Mouse (Mus musculus): ENCODE results near the gene Slc26a5. TPM values are rescaled to one million over a fixed set of nuclear protein-coding genes. Genes with fewer than 3 reads are reported as not detected.
A peak's percentile ranks its signal among the peaks of the same experiment; 100 is the strongest.

Gene Slc26a5
- polyA plus RNA-seq, 1 experiment from 2014 or later, result 0.24 TPM

DNA sequence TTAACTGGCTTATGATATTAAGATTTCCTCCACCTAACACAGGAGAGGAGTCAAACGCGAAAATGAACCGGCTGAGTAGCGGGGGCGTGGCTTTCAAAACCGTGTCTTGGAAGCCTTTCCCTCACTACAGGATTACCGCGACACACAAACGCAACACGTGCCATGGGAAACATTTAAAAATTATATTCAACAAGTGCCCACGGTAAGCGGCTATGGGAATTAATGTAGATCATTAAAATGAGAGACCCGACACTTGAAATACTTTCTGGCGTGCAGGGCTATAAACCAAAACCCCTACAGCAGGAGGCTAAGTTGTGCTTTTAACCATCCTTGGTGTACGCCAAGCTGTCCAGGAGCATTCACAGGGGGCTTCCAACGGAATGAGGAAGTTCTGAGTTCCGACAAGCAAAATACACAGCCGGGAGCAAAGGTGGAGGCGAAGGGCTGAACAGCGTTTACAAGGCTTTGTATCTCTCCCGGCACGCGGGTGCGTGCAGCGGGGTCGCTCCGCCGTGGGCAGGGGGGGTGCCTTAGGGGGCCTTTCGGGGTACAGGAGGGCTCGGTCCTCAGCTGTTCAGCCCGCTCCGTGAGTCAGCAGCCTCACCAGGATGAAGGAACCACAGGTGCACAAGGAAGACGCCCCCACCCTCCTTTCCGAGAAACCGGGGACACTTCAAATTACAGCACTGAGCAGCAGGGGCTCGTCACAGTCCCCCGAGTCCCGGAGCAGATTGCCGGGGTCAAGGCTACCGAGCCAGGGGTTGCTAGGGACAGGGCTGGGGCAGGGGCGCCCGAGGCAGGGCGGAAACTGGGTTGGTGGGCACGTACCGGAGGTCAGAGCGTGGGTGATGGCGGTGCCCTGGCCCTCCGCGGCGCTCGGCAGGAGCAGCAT, 81.0 kb downstream of the Slc26a5 start:
- H3K36me3 ChIP-seq (ENCODE audit: control insufficient read depth, insufficient read depth, low read length), result peaks cover 11% of the 10 kb centered on the region; the same call in 1 of the 2 replicates
- no peaks in the 10 kb centered on the region for H3K9me3 ChIP-seq (ENCODE audit: control insufficient read depth, low read length)
- WGBS, result under 1% methylated on average over 49 of the region's 51 CpGs
- H3K9ac ChIP-seq (ENCODE audit: low read length), result peak overlapping the region; percentile 84
- H3K4me3 ChIP-seq (ENCODE audit: low read depth, low read length), result peak overlapping the region; percentile 90
- H3K4me1 ChIP-seq (replicated peaks; ENCODE audit: control insufficient read depth, insufficient read depth, low read length), result peaks cover 4% of the 10 kb centered on the region; the same call in 1 of the 2 replicates
- H3K4me2 ChIP-seq (ENCODE audit: low read depth, low read length, severe bottlenecking), result peak overlapping the region; percentile 89
- H3K27me3 ChIP-seq (ENCODE audit: control insufficient read depth, insufficient read depth, low read length), result no peaks in the 10 kb centered on the region
- ATAC-seq (replicated peaks; ENCODE audit: low FRiP score), result peak; percentile 34
- DNase-seq (ENCODE audit: low spot score), result no peak
- peak overlapping the region; percentile 64 for H3K27ac ChIP-seq (ENCODE audit: low read depth, low read length)

DNA sequence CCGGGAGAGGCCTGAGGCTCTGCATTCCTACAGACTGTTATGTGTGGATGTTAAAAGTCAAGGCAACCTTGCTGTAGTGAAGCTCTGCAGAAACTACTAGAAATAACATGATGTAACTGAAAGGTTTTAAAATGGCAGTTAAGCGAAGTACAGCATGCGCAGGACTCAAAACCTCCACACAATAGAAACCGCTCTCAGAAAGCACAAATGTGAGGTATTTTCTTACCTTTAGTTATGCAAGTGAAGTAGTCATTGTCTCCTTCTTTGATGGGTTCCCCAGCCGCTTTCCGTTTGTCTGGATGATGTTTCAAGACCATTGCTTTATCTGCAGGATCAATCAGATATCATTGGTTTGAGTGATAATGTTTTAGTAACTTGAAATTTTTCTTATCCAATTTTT, 88.9 kb downstream of the Slc26a5 start:
- H3K9me3 ChIP-seq (ENCODE audit: control insufficient read depth, low read length), result no peaks in the 10 kb centered on the region
- H3K4me1 ChIP-seq (replicated peaks; ENCODE audit: control insufficient read depth, insufficient read depth, low read length), result no peaks in the 10 kb centered on the region
- no peak for DNase-seq (ENCODE audit: low spot score)
- H3K9ac ChIP-seq (ENCODE audit: low read length), result no peak overlapping the region
- 96% methylated on average over 6 of the region's 6 CpGs for WGBS
- H3K36me3 ChIP-seq (ENCODE audit: control insufficient read depth, insufficient read depth, low read length), result peaks cover 12% of the 10 kb centered on the region; the same call in 1 of the 2 replicates
- no peaks in the 10 kb centered on the region for H3K27me3 ChIP-seq (ENCODE audit: control insufficient read depth, insufficient read depth, low read length)
- no peak overlapping the region for H3K27ac ChIP-seq (ENCODE audit: low read depth, low read length)
- no peak for ATAC-seq (replicated peaks; ENCODE audit: low FRiP score)
- H3K4me3 ChIP-seq (ENCODE audit: low read depth, low read length), result no peak overlapping the region
- H3K4me2 ChIP-seq (ENCODE audit: low read depth, low read length, severe bottlenecking), result no peak overlapping the region

DNA sequence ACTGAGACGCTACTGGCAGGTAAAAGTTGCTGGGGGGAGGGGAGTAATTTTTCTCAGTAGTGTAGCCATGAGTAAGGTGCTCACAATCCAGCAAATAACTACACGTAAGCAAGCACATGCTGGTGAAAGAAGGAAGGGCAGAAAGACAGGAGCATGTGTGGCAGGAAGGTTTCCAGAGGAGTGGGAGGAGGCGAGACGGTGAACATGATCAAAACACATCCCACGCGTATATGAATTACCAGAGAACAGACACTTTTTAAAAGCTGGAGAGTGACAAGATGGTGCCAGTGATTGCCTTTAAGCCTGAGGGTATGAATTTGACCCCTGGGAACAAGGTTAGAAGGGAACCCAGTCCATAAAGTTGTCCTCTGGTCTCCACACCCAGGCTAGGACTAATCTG, 95.6 kb downstream of the Slc26a5 start:
- Histone ChIP-seq H3K4me2 (ENCODE audit: low read depth, low read length, severe bottlenecking) (no peak overlapping the region), H3K36me3 (ENCODE audit: control insufficient read depth, insufficient read depth, low read length) (peaks cover 13% of the 10 kb centered on the region; the same call in 1 of the 2 replicates), H3K27me3 (ENCODE audit: control insufficient read depth, insufficient read depth, low read length) (no peaks in the 10 kb centered on the region), H3K4me3 (ENCODE audit: low read depth, low read length) (no peak overlapping the region), H3K4me1 (replicated peaks; ENCODE audit: control insufficient read depth, insufficient read depth, low read length) (no peaks in the 10 kb centered on the region), H3K9me3 (ENCODE audit: control insufficient read depth, low read length) (no peaks in the 10 kb centered on the region), H3K27ac (ENCODE audit: low read depth, low read length) (no peak overlapping the region), H3K9ac (ENCODE audit: low read length) (no peak overlapping the region)
- DNase-seq (ENCODE audit: low spot score) (no peak), ATAC-seq (replicated peaks; ENCODE audit: low FRiP score) (no peak)
- WGBS, result 95% methylated on average over 6 of the region's 6 CpGs

DNA sequence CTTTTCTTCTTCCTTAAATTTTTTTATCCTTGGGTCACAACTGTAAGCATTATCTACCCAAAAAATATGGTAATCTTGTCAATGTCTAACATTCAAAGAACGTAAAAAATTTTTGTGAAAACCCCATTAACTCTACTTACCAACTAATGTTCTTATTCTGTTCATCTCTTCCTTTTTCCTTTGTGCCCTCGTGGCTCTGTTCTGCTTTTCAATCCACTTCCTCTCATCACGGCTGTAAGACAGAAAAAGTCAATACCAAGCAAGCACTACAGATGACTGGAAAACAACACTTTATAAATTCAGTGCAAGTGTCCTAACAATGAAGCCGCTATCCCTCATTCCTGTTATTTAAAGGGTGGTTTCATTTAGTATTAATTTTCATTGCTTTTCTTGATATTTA, 96.9 kb downstream of the Slc26a5 start:
- no peak overlapping the region for H3K4me2 ChIP-seq (ENCODE audit: low read depth, low read length, severe bottlenecking)
- ATAC-seq (replicated peaks; ENCODE audit: low FRiP score) (no peak), DNase-seq (ENCODE audit: low spot score) (no peak)
- no peak overlapping the region for H3K4me3 ChIP-seq (ENCODE audit: low read depth, low read length)
- H3K4me1 ChIP-seq (replicated peaks; ENCODE audit: control insufficient read depth, insufficient read depth, low read length), result no peaks in the 10 kb centered on the region
- WGBS, result 86% methylated on average over 4 of the region's 4 CpGs
- peaks cover 13% of the 10 kb centered on the region; the same call in 1 of the 2 replicates for H3K36me3 ChIP-seq (ENCODE audit: control insufficient read depth, insufficient read depth, low read length)
- H3K9me3 ChIP-seq (ENCODE audit: control insufficient read depth, low read length), result no peaks in the 10 kb centered on the region
- H3K27ac ChIP-seq (ENCODE audit: low read depth, low read length), result no peak overlapping the region
- no peak overlapping the region for H3K9ac ChIP-seq (ENCODE audit: low read length)
- no peaks in the 10 kb centered on the region for H3K27me3 ChIP-seq (ENCODE audit: control insufficient read depth, insufficient read depth, low read length)

Other genes with a start within 250 kb of the Slc26a5 start
- gene Fbxl13, start 220.0 kb downstream of the Slc26a5 start, polyA plus RNA-seq (2014; fragmentation: Nextera tagmentation; extraction: Ambion mirVana), result 0.15 TPM in 1 of 2 replicates, not detected in the other
- 93.1 and 93.2 TPM in 2 replicates for gene Armc10, start 219.8 kb downstream of the Slc26a5 start, polyA plus RNA-seq (2014; fragmentation: Nextera tagmentation; extraction: Ambion mirVana)
- 17.9 and 20.3 TPM in 2 replicates for gene Napepld, start 164.2 kb downstream of the Slc26a5 start, polyA plus RNA-seq (2014; fragmentation: Nextera tagmentation; extraction: Ambion mirVana)
- 98.6 and 99.3 TPM in 2 replicates for gene Pmpcb, start 128.5 kb downstream of the Slc26a5 start, polyA plus RNA-seq (2014; fragmentation: Nextera tagmentation; extraction: Ambion mirVana)
- gene Dnajc2, start 80.4 kb downstream of the Slc26a5 start, polyA plus RNA-seq (2014; fragmentation: Nextera tagmentation; extraction: Ambion mirVana), result 102 TPM in 2 replicates
- 236 and 240 TPM in 2 replicates for gene Psmc2, start 80.3 kb downstream of the Slc26a5 start, polyA plus RNA-seq (2014; fragmentation: Nextera tagmentation; extraction: Ambion mirVana)

Measured in forebrain, embryonic 11.5 days (tissue).